Mouse (Mus musculus): Measurements from ENCODE around the gene Cmtm5.

- TF ChIP-seq CTCF (IDR thresholded peaks at IDR 0.05; ENCODE audit: borderline replicate concordance, insufficient read depth, low read depth, low read length) (no peak; the same call in 1 of the 2 replicates), POLR2A (IDR thresholded peaks at IDR 0.05; ENCODE audit: borderline replicate concordance, insufficient read depth, low read length) (no peak)
Observed at GRCm38 (mm10) chr14:54935904-54936830, at the start of gene Cmtm5.

Measured in cerebellum, adult 2 months (tissue).